Mouse (Mus musculus) 3134 (cell line): ENCODE data around the gene Itprid1.

Experiments
- DNase-seq: peaks from one replicate; pipeline ENCODE4 v3.0.0-alpha.2; 2011; ENCODE audit warnings: low spot score; ENCODE audit not compliant: insufficient read length; ENCODE audit errors: extremely low read depth

The Itprid1 gene

DNA sequence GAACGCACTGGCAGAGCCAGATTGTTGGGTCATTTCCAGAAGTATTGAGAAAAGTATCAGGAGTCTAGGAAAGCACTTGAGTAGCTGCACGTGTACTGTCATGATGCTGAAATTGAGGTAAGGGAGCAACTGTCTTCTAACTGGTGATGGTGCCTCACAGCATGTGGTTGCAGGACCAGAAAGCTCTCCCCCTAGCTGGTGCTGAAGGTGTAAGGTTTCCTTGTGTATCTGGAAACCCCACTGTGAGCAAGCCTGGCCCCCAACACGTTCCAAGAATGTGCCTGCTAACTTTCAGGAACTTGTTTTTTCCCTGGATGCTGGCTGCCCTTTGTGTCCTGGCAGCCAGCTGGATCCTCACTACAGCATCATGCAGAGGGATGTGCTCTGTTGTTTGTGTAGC lies 44.2 kb downstream of the Itprid1 start:
- DNase-seq: no peak

DNA sequence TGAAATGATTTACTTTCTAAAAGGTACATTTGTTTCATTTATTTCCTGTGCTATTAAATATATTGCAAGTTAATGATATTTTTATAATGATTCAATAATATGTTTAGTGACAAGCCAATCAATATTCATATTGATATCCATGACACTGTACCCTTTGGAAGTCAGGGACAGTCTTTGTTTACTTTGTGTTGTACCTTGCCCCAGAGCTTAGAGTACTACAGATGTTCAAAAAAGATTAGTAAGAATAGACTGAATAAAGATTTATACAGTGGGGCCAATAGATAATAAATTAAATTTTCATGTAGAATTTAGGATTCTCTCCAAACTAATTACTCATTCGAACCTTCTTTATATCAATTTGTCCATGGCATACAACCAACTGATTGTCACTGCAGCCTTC lies 50.9 kb downstream of the Itprid1 start:
- no peak for DNase-seq

DNA sequence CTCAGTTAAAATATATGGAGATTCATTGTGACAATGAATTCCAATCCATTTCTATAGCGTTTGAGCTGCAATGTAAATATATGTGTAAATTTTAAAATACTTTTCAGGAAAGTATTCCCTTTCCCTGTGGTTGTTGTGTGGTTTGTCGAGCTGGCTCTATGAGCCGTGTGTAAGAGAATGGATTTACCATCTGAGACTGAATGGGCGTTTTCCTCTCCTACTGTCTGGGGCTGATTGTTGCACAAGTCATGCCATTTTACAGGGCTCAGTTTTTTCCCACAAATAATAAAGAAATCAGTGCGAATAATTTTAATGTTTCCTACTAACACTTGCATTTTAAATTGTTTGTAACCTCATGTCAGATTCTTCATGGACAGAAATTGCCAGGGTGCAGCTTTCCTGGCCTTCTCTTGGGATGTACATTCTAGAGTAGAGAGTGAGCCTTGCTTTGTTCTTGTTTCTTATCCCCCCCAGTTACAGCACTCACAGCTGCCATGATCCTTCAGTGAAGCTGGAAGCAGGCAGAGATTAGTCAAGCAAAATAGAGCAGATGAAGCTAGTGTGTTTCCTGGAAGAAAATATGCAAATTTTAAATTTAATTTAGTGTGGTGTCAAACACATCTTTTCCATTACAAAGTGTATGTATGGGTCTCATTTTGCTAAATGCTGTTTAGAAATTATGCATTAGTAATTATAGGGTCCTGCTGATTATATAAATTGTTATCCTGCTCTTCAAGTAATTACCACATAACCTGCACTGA lies 65.1 kb downstream of the Itprid1 start:
- DNase-seq: no peak

DNA sequence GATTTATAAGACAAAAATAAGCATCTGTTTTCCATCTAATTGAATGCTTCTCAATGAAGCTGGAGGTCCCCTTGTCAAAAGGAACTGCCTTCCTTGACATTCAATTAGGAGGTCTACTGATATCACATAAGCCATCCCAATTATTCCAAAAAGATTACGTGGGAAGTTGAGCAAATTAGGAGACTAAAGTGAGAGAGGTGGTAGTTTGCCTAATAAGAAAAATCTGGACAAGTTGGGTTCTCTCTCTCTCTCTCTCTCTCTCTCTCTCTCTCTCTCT lies 65.6 kb downstream of the Itprid1 start:
- no peak for DNase-seq

DNA sequence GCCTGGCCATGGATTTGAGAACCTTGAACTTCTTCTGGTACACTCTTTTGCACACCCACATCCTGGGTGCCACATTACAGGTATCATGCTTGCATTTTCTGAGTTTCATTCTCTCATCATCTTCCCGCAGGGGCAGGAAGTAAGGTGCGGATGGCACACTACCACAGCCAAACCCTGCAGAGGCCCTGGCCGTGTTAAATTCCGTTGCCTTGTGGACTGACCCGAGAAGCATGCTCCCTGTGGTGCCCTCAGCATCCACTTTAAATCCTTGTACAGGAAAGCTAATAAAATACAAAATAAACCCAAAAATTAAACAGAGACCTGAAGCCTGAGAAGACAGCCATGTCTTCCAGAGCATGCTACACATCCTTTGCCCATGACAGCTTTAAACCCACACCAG lies 82.5 kb downstream of the Itprid1 start:
- DNase-seq: no peak

GRCm38 (mm10) chr6:55920282-55920720 lies 83.6 kb downstream of the Itprid1 start:
- no peak for DNase-seq

- DNase-seq: no peak
Measured at GRCm38 (mm10) chr6:55920866-55921630, 84.4 kb downstream of the Itprid1 start.

- DNase-seq: no peak
Measured at GRCm38 (mm10) chr6:55944709-55945108, 108.0 kb downstream of the Itprid1 start.

DNA sequence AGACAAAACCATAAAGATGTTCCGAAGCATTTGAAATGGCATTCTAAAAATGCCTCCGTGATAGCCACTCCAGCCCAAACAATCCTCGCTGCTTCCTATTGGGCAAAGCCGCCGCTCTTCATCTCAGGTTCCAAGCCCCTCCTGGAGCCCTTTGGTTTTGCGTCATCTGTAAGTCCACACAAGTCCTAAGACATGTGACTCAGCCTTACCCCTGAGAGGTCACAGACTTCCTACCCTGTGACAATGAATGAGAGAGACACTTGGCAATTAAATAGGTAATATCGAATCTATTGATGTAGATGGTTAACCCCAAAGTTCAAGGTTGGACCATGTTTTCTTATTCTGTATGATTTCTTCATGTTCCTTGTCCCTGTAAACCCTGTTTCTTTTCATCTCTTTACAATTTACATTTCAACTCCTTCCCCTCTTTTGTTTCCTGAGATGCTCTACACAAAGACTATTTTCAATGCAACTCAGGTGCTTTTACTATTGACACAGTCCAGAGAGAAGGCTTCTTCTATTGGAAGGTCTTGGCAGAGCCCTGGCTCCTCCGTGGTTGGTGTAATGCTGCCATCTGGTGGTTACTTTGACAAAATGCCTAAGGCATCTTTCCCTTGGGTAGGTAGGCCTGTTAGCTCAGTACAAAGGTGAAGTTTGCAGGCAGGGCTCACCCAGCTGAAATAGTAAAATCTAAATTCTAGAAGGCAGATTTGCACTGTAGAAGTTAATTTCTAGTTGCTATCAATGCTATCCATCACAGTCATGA lies 113.8 kb downstream of the Itprid1 start:
- DNase-seq: no peak

DNA sequence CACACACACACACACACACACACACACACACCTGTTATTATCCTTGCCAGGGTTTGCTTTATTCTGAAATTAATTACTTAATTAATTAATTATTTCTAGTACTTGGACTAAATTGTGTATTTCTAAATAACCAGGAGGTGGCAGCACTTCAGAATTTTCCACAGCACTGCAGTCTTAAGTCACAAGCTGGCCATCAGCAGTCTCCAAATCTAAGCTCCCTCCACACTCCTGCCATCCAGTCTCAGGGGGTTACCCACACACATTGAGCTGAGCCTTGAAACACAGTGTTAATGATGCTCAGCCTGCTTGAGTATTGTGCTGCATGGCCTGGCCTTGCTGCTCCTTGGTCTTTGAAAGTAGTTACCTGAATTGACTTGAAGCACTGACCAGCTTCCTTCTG lies 136.3 kb downstream of the Itprid1 start:
- DNase-seq: no peak

DNA sequence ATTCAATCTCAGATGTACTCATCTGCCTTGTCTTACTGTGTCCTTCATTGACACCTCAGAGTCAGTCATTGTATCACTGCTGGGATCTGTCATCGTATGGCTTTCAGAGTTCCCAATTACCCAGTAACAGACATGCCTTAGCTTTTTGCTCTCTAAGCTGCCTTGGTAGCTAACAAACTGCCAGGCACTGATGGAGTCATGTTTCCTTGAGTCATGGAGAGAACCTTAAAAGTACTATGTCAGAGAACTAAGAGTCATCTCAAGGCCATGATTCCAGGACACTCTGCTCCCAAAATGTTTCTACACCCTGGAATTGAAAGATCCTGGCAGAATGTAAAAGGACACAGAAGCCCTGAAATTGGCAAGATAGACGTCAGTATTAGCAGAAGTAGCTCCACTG lies 143.1 kb downstream of the Itprid1 start:
- no peak for DNase-seq

- no peak for DNase-seq
Measured at GRCm38 (mm10) chr6:56008711-56009110, 172.0 kb downstream of the Itprid1 start.

- DNase-seq: no peak
Measured at GRCm38 (mm10) chr6:56012384-56012783, 175.7 kb downstream of the Itprid1 start.

DNA sequence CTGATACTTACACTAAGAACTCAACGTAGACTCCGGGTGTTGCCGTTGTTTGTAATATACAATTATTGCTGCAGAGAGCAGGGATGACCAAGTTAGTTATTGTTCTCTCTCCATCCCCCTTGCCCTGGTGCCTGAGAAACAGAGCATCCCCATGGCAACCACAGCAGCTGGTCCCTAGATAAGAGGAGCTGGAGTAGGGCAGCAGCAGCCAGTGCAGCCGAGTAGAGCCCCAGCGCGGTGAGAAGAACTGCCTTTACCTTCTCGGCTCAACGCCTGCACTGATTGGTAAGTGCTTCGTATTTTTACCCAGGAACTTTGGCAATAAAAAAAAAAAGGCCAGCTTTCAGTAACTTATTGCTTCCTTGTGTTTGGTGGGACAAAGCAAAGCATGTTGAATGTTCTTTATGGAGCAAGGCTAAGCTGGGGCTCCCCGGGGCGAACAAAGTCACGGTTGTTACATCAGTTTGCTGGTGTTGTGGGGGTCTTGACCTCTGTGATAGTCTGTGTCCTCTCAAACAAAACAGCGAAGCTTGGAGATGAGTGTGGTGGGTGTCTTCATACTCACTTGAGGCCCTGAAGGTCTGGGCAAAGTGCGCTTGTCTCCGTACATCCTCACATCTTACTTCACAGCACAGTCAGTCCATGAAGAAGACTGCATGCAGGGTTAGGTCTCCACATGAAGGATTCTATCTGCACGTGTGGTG lies 180.7 kb downstream of the Itprid1 start, which contains the start of gene Ppp1r17:
Gene Ppp1r17 (plus strand): TSS at position 207 of the 704 bp plus-strand sequence.
- no peak for DNase-seq

GRCm38 (mm10) chr6:56019632-56020031 lies 182.9 kb downstream of the Itprid1 start:
- DNase-seq: no peak

GRCm38 (mm10) chr6:56025533-56025932 lies 188.8 kb downstream of the Itprid1 start:
- no peak for DNase-seq

GRCm38 (mm10) chr6:56027318-56027717 lies 190.6 kb downstream of the Itprid1 start:
- no peak for DNase-seq

DNA sequence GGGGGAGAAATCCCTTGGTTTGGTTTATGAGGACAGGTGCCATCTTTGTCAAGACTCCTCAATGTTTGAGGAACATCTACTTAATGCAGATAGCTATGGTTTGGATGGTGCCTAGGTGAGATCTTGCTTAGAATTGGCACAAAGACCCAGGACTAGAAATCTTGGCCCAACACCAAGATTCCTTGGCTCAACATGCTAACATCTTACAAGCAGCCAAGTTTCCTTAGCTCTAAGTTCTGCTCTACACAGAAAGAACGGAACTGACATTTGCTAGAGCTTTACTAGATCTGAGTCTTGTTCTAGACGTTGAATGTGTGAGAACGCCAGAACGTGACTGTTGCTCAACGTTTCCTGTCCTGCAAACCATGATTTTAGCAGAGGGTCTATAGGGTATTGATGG lies 191.3 kb downstream of the Itprid1 start:
- no peak for DNase-seq
